Mouse (Mus musculus) E14TG2a.4 (cell line): ENCODE data around the gene Hpdl.
"Not testable (repeated sequence)": the region's sequence is repeated elsewhere in the genome, so short reads cannot be mapped to it uniquely, and the experiment has no call there.

Experiments used
- H3K27me3 ChIP-seq: 2 replicates; pipeline ENCODE4 v1.6.1; 2014; ENCODE audit warnings: low read length, control low read depth; ENCODE audit not compliant: insufficient read depth
- H3K36me3 ChIP-seq: 2 replicates; pipeline ENCODE4 v1.6.1; 2014; ENCODE audit warnings: low read length, control low read depth; ENCODE audit not compliant: insufficient read depth
- H3K4me1 ChIP-seq: replicated peaks from 2 replicates; pipeline ENCODE4 v1.6.1; 2014; ENCODE audit warnings: low read depth, low read length, control low read depth
- H3K4me3 ChIP-seq: replicated peaks from 2 replicates; pipeline ENCODE4 v1.5.1; 2014; ENCODE audit warnings: mild to moderate bottlenecking, low read length
- H3K9me3 ChIP-seq: 2 replicates; pipeline ENCODE4 v1.6.1; 2014; ENCODE audit warnings: low read length, control low read depth
- CTCF ChIP-seq: conservative IDR thresholded peaks from 2 replicates; pipeline ENCODE4 v1.5.1; 2014; ENCODE audit warnings: low read length
- NANOG ChIP-seq: IDR thresholded peaks from 2 replicates; pipeline ENCODE4 v1.6.1; 2014; ENCODE audit warnings: borderline replicate concordance, low read length, mixed read lengths
- POU5F1 ChIP-seq: IDR thresholded peaks from 2 replicates; pipeline ENCODE4 v1.6.1; 2014; ENCODE audit warnings: low read length, borderline replicate concordance

Hpdl gene

GRCm38 (mm10) chr4:116821694-116822016, at the start of gene Hpdl:
Gene Hpdl (minus strand): TSS chr4:116821707.
- Histone ChIP-seq H3K36me3 (peaks cover 35% of the 10 kb centered on the region), H3K4me3 (peak within 1 kb of the TSS; percentile 85), H3K9me3 (no peaks in the 10 kb centered on the region), H3K4me1 (peaks cover 73% of the 10 kb centered on the region), H3K27me3 (peaks cover 5% of the 10 kb centered on the region)
- no peak for TF ChIP-seq POU5F1
- no peak for TF ChIP-seq CTCF

- no peaks in the 10 kb centered on the region for H3K9me3 ChIP-seq
- H3K36me3 ChIP-seq = no peaks in the 10 kb centered on the region
- H3K4me3 ChIP-seq = no peak overlapping the region
- TF ChIP-seq CTCF (no peak), NANOG (no peak), POU5F1 (no peak)
- H3K27me3 ChIP-seq = peaks cover 13% of the 10 kb centered on the region
- H3K4me1 ChIP-seq = 0 out of 2 replicates have a peak, but pooled peaks cover 3% of the 10 kb centered on the region
Measured at GRCm38 (mm10) chr4:116869898-116870297, 48.4 kb upstream of the Hpdl start.

- no peak overlapping the region for H3K4me3 ChIP-seq
- no peaks in the 10 kb centered on the region for H3K36me3 ChIP-seq
- TF ChIP-seq CTCF (no peak), NANOG (no peak), POU5F1 (no peak)
- peaks cover 7% of the 10 kb centered on the region for H3K27me3 ChIP-seq
- H3K9me3 ChIP-seq = no peaks in the 10 kb centered on the region
- no peaks in the 10 kb centered on the region for H3K4me1 ChIP-seq
Measured at GRCm38 (mm10) chr4:116862023-116862422, 40.5 kb upstream of the Hpdl start.

GRCm38 (mm10) chr4:116859711-116860110, 38.2 kb upstream of the Hpdl start:
- TF ChIP-seq POU5F1 (no peak), CTCF (no peak), NANOG (no peak)
- peaks cover 7% of the 10 kb centered on the region; the same call in 1 of the 2 replicates for H3K27me3 ChIP-seq
- H3K36me3 ChIP-seq = no peaks in the 10 kb centered on the region
- no peaks in the 10 kb centered on the region for H3K4me1 ChIP-seq
- no peak overlapping the region for H3K4me3 ChIP-seq
- no peaks in the 10 kb centered on the region for H3K9me3 ChIP-seq

GRCm38 (mm10) chr4:116857203-116857602, 35.7 kb upstream of the Hpdl start:
- no peak for TF ChIP-seq NANOG
- no peak for TF ChIP-seq CTCF
- no peak for TF ChIP-seq POU5F1
- H3K4me3 ChIP-seq = no peak overlapping the region
- H3K36me3 ChIP-seq = no peaks in the 10 kb centered on the region
- no peaks in the 10 kb centered on the region for H3K4me1 ChIP-seq
- H3K27me3 ChIP-seq = peaks cover 6% of the 10 kb centered on the region; the same call in 1 of the 2 replicates
- H3K9me3 ChIP-seq = no peaks in the 10 kb centered on the region

GRCm38 (mm10) chr4:116854286-116854685, 32.8 kb upstream of the Hpdl start:
- Histone ChIP-seq H3K4me3 (no peak overlapping the region), H3K27me3 (peaks cover 4% of the 10 kb centered on the region; the same call in 1 of the 2 replicates), H3K4me1 (no peaks in the 10 kb centered on the region), H3K36me3 (no peaks in the 10 kb centered on the region), H3K9me3 (no peaks in the 10 kb centered on the region)
- TF ChIP-seq POU5F1 = no peak
- TF ChIP-seq NANOG = no peak
- TF ChIP-seq CTCF = no peak

- TF ChIP-seq POU5F1 (no peak), CTCF (no peak), NANOG (no peak)
- H3K4me1 ChIP-seq = no peaks in the 10 kb centered on the region
- H3K27me3 ChIP-seq = peaks cover 8% of the 10 kb centered on the region; the same call in 1 of the 2 replicates
- H3K9me3 ChIP-seq = no peaks in the 10 kb centered on the region
- no peaks in the 10 kb centered on the region for H3K36me3 ChIP-seq
- H3K4me3 ChIP-seq = no peak overlapping the region
Measured at GRCm38 (mm10) chr4:116849901-116850300, 28.4 kb upstream of the Hpdl start.

GRCm38 (mm10) chr4:116844324-116844723, 22.8 kb upstream of the Hpdl start:
- Histone ChIP-seq H3K9me3 (no peaks in the 10 kb centered on the region), H3K4me1 (peaks cover 10% of the 10 kb centered on the region), H3K36me3 (no peaks in the 10 kb centered on the region), H3K27me3 (peaks cover 26% of the 10 kb centered on the region), H3K4me3 (no peak overlapping the region)
- TF ChIP-seq CTCF (peak; percentile 79), NANOG (no peak), POU5F1 (no peak)

- H3K36me3 ChIP-seq = no peaks in the 10 kb centered on the region
- peaks cover 20% of the 10 kb centered on the region for H3K4me1 ChIP-seq
- H3K4me3 ChIP-seq = no peak overlapping the region
- no peaks in the 10 kb centered on the region for H3K9me3 ChIP-seq
- TF ChIP-seq CTCF = no peak
- TF ChIP-seq NANOG = no peak
- no peak for TF ChIP-seq POU5F1
- peaks cover 29% of the 10 kb centered on the region for H3K27me3 ChIP-seq
Measured at GRCm38 (mm10) chr4:116840841-116841240, 19.3 kb upstream of the Hpdl start.

GRCm38 (mm10) chr4:116840096-116840495, 18.6 kb upstream of the Hpdl start:
- not testable (repeated sequence) for H3K36me3 ChIP-seq, H3K9me3 ChIP-seq
- Histone ChIP-seq H3K4me3 (peak overlapping the region; percentile 63), H3K4me1 (peaks cover 20% of the 10 kb centered on the region), H3K27me3 (peaks cover 29% of the 10 kb centered on the region)
